Comparison of ENCODE assay signal across 8 mouse cellular contexts in genomic region chr10:81996742-81997536, GRCm38 (mm10). TPM values are rescaled to one million over a fixed set of nuclear protein-coding genes. Genes with fewer than 3 reads are reported as not detected.
DNase-seq lines count a peak whose midpoint lies in the region; ATAC-seq and TF ChIP-seq lines count a peak whose summit lies in the region.
"Not testable (repeated sequence)": the region's sequence is repeated elsewhere in the genome, so short reads cannot be mapped to it uniquely, and the experiment has no call there.

No protein-coding gene starts in this region.

- not testable (repeated sequence) for H3K9ac ChIP-seq in hindbrain, postnatal 0 days (replicated peaks; ENCODE audit: low read length)

- peak; percentile 60 for DNase-seq in embryo, embryonic 10 days (ENCODE audit: low spot score)
- peak; percentile 66 for DNase-seq in gastrocnemius, adult 2 months
- DNase-seq in hindbrain, postnatal 0 days (ENCODE audit: low spot score): peak; percentile 93
- DNase-seq in left cerebral cortex, adult 18-20 months (ENCODE audit: low spot score in 2 of 2): peak; percentile 47 to 66
- DNase-seq in lung, postnatal 36 days: peak; percentile 71
- DNase-seq in retina, postnatal 1 day: peak; percentile 92
- DNase-seq in thymus, postnatal 4 days: peak; percentile 85

- H3K36me3 ChIP-seq in hindbrain, postnatal 0 days (ENCODE audit: insufficient read depth, low read length): not testable (repeated sequence)

- peak; percentile 95 for ATAC-seq in activated CD4-positive, CD25-positive, alpha-beta regulatory T cell, adult 4 months
- ATAC-seq in hindbrain, postnatal 0 days: peak; percentile 100

- TF ChIP-seq CTCF in gastrocnemius, adult 2 months (IDR thresholded peaks at IDR 0.05); hindbrain, postnatal 0 days (IDR thresholded peaks at IDR 0.05; ENCODE audit: low read depth): not testable (repeated sequence)

- peak overlapping the region; percentile 45 for H3K4me2 ChIP-seq in hindbrain, postnatal 0 days (ENCODE audit: low read depth, low read length)

- H3K27ac ChIP-seq in gastrocnemius, adult 2 months: peak overlapping the region; percentile 35
- peak overlapping the region; percentile 16; the same call in 1 of the 2 replicates for H3K27ac ChIP-seq in hindbrain, postnatal 0 days

- not testable (repeated sequence) for H3K9me3 ChIP-seq in hindbrain, postnatal 0 days (ENCODE audit: low read length)

- H3K27me3 ChIP-seq in hindbrain, postnatal 0 days (ENCODE audit: insufficient read depth, low read length): not testable (repeated sequence)

- H3K4me1 ChIP-seq in hindbrain, postnatal 0 days (ENCODE audit: insufficient read depth, low read length): not testable (repeated sequence)

- under 1% methylated on average over 12 of the region's 48 CpGs for WGBS in hindbrain, postnatal 0 days

- intact Hi-C loops in gastrocnemius, adult 2 months (cut with DNase I): not testable (repeated sequence)

- peak overlapping the region; percentile 67 for H3K4me3 ChIP-seq in gastrocnemius, adult 2 months
- peak overlapping the region; percentile 36 for H3K4me3 ChIP-seq in hindbrain, postnatal 0 days (ENCODE audit: low read length)

RNA-seq across cellular contexts. Expression of gene Zfp873, which starts 51.0 kb away (rescaled TPM):
- 10 to 100 TPM; 12.5 to 13.2 TPM for polyA plus RNA-seq in activated CD4-positive, CD25-positive, alpha-beta regulatory T cell, adult 4 months (2017; shearing (Covaris generic))
- total RNA-seq in gastrocnemius, adult 2 months (2021): 1 to 10 TPM; 1.6 to 1.9 TPM
- 6.5 and 7.8 TPM in 2 replicates for total RNA-seq in hindbrain, postnatal 0 days (2014; rRNA removed)
- 8.1 and 8.2 TPM in 2 replicates for polyA plus RNA-seq in hindbrain, postnatal 0 days (2015; fragmentation: Nextera tagmentation; extraction: Ambion mirVana)
- 10 to 100 TPM; 11.9 to 12.4 TPM for total RNA-seq in left cerebral cortex, adult 18-20 months (2021)

Comparison
In these comparisons a context has a peak if more than half of its experiments do, and no peak if none do; other contexts are left out.
1. Peak in every context shown above with its lines: DNase-seq, ATAC-seq, H3K4me3 ChIP-seq and H3K27ac ChIP-seq.